Mouse (Mus musculus): ENCODE data around the gene Lmo3. TPM values are rescaled to one million over a fixed set of nuclear protein-coding genes. Genes with fewer than 3 reads are reported as not detected.

Lmo3 gene
- polyA plus RNA-seq, 1 experiment, result not detected

DNA sequence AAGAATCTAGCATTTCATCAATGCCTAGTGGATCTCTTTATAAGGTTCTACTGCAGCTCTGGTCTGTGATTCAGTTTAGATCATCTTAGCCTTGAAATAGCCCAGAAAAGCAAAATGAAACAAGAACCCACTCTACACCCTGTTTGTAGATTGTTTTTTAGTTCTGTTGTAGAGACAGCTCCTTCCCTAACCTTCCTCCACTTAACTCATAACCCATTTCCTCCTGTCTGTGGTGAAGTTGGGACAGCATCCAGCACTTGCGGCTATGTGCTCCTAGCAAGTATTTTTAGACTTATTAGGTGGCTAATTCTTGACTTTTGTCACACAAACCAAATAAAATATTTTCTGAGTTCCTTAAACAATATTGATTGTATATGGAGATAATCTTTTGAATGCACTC is 198.6 kb downstream of the Lmo3 start:
- H3K27me3 ChIP-seq (ENCODE audit: control insufficient read depth, insufficient read depth, low read length), result no peaks in the 10 kb centered on the region
- 28% methylated on average over 1 of the region's 1 CpGs for WGBS
- no peak for DNase-seq

DNA sequence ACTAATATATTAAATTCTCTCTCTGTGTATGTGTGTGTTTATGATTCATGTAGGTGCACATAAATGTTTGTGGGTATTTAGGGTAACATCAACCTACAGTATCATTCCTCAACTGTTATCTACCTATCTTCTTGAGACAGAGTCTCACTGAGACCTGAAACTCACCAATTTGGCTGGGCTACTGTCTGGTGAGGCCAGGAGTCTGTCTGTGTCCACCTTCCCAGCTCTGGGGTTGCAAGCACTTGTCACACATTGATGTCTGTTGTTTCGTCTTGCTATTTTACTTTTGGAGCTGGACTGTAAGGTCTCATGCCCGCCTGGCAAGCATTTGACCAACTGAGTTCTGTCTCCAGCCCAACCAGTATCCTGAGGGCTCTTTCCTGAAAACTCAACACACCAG is 210.6 kb downstream of the Lmo3 start:
- Histone ChIP-seq H3K27me3 (ENCODE audit: control insufficient read depth, insufficient read depth, low read length) (no peaks in the 10 kb centered on the region), H3K27ac (ENCODE audit: control insufficient read depth, insufficient read depth, low read length) (no peak overlapping the region), H3K4me3 (ENCODE audit: control insufficient read depth, insufficient read depth, low read length) (no peak overlapping the region), H3K36me3 (ENCODE audit: control insufficient read depth, insufficient read depth, low read length) (no peaks in the 10 kb centered on the region), H3K4me1 (replicated peaks; ENCODE audit: control insufficient read depth, insufficient read depth, low read length) (no peaks in the 10 kb centered on the region)
- TF ChIP-seq CTCF (IDR thresholded peaks at IDR 0.05; ENCODE audit: borderline replicate concordance, control insufficient read depth, extremely low read depth, insufficient read depth, low read length, poor library complexity) (no peak), POLR2A (IDR thresholded peaks at IDR 0.05; ENCODE audit: control insufficient read depth, extremely low read depth, insufficient read depth, low read length, poor library complexity) (no peak)
- 88% methylated on average over 2 of the region's 2 CpGs for WGBS
- no peak for DNase-seq

More for the DNA sequence above, 198.6 kb downstream of the Lmo3 start:
- H3K27ac ChIP-seq (ENCODE audit: control insufficient read depth, insufficient read depth, low read length), result no peak overlapping the region
- TF ChIP-seq CTCF (IDR thresholded peaks at IDR 0.05; ENCODE audit: borderline replicate concordance, control insufficient read depth, extremely low read depth, insufficient read depth, low read length, poor library complexity) (no peak), POLR2A (IDR thresholded peaks at IDR 0.05; ENCODE audit: control insufficient read depth, extremely low read depth, insufficient read depth, low read length, poor library complexity) (no peak)
- no peak overlapping the region for H3K4me3 ChIP-seq (ENCODE audit: control insufficient read depth, insufficient read depth, low read length)
- no peaks in the 10 kb centered on the region for H3K4me1 ChIP-seq (replicated peaks; ENCODE audit: control insufficient read depth, insufficient read depth, low read length)
- no peaks in the 10 kb centered on the region for H3K36me3 ChIP-seq (ENCODE audit: control insufficient read depth, insufficient read depth, low read length)

DNA sequence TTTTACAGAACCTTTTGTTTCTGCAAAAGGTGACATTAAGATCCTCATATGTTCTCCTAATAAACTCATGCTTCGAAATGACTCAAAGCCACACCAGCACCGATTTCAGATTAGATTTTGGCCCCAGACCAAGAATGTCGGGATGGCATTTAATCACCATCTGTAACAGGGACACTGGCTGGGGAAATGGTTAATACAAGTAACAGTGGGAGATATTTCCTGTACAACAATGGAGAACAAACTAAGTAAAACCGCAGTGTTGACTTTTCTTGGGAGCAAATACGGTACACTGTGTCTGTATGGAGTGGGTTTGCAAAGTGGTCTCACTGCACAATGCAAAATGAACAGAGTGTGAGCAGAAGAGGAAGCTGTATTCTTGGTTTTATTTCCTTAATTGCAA is 217.7 kb downstream of the Lmo3 start:
- Histone ChIP-seq H3K4me1 (replicated peaks; ENCODE audit: control insufficient read depth, insufficient read depth, low read length) (no peaks in the 10 kb centered on the region), H3K4me3 (ENCODE audit: control insufficient read depth, insufficient read depth, low read length) (no peak overlapping the region), H3K36me3 (ENCODE audit: control insufficient read depth, insufficient read depth, low read length) (no peaks in the 10 kb centered on the region), H3K27me3 (ENCODE audit: control insufficient read depth, insufficient read depth, low read length) (no peaks in the 10 kb centered on the region), H3K27ac (ENCODE audit: control insufficient read depth, insufficient read depth, low read length) (no peak overlapping the region)
- WGBS, result 15% methylated on average over 5 of the region's 5 CpGs
- DNase-seq, result no peak
- TF ChIP-seq CTCF (IDR thresholded peaks at IDR 0.05; ENCODE audit: borderline replicate concordance, control insufficient read depth, extremely low read depth, insufficient read depth, low read length, poor library complexity), result no peak
- no peak for TF ChIP-seq POLR2A (IDR thresholded peaks at IDR 0.05; ENCODE audit: control insufficient read depth, extremely low read depth, insufficient read depth, low read length, poor library complexity)

DNA sequence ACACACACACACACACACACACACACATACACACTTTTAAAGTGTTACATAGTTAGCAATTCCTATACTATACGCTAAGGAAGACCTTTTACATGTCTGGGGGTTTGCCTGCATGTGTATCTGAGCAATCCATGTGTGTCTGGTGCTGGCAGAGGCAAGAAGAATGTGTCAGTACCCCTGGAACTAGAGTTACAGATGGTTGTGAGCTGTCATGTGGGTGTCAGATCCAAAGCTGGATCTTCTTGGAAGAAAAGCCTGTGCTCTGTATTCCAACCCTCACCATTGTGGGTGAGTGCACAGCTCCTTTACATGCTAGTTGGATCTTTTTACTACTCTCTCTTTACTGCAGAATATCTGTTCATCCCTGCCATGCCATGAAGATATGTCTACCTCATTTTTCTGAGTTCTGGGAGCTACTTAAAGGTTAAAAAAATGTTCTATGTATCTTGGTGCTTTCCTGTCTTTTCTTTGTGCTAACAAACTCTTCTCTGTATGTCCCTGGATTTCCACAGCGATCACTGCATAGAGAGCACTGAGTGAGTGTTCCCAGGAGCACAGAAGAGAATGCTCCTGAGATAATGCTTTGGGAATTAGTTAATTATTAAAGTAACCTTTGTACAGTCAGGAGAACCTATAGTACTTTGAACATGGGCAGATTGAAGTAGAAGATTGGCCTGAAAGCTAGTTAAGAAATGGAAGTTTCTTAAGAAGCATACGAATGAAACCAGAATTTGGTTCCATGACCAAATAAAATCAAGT is 231.0 kb downstream of the Lmo3 start:
- Histone ChIP-seq H3K27ac (ENCODE audit: control insufficient read depth, insufficient read depth, low read length) (no peak overlapping the region), H3K27me3 (ENCODE audit: control insufficient read depth, insufficient read depth, low read length) (no peaks in the 10 kb centered on the region), H3K4me3 (ENCODE audit: control insufficient read depth, insufficient read depth, low read length) (no peak overlapping the region), H3K36me3 (ENCODE audit: control insufficient read depth, insufficient read depth, low read length) (no peaks in the 10 kb centered on the region), H3K4me1 (replicated peaks; ENCODE audit: control insufficient read depth, insufficient read depth, low read length) (no peaks in the 10 kb centered on the region)
- 84% methylated on average over 3 of the region's 3 CpGs for WGBS
- DNase-seq, result no peak
- TF ChIP-seq CTCF (IDR thresholded peaks at IDR 0.05; ENCODE audit: borderline replicate concordance, control insufficient read depth, extremely low read depth, insufficient read depth, low read length, poor library complexity) (no peak), POLR2A (IDR thresholded peaks at IDR 0.05; ENCODE audit: control insufficient read depth, extremely low read depth, insufficient read depth, low read length, poor library complexity) (no peak)

DNA sequence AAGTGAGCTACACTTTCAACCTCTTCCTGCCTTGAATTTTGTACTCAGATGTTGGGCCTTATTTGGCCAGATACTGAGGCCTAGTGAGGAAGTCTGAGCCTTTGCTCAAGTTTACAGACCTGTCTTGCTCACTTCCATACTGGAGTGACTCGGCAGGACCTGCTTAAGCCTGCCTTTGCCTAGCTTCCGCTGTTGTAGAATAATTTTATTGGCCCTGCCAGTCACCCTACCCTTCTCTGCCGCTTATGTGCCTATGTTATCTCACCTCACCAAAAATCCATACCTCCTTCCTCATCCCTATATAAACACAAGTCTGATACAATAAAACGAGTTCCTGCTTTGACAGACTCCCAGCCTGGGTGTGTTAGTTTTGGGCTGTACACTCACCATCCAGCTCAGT is 235.2 kb downstream of the Lmo3 start:
- no peak overlapping the region for H3K27ac ChIP-seq (ENCODE audit: control insufficient read depth, insufficient read depth, low read length)
- TF ChIP-seq CTCF (IDR thresholded peaks at IDR 0.05; ENCODE audit: borderline replicate concordance, control insufficient read depth, extremely low read depth, insufficient read depth, low read length, poor library complexity), result no peak
- no peak for TF ChIP-seq POLR2A (IDR thresholded peaks at IDR 0.05; ENCODE audit: control insufficient read depth, extremely low read depth, insufficient read depth, low read length, poor library complexity)

DNA sequence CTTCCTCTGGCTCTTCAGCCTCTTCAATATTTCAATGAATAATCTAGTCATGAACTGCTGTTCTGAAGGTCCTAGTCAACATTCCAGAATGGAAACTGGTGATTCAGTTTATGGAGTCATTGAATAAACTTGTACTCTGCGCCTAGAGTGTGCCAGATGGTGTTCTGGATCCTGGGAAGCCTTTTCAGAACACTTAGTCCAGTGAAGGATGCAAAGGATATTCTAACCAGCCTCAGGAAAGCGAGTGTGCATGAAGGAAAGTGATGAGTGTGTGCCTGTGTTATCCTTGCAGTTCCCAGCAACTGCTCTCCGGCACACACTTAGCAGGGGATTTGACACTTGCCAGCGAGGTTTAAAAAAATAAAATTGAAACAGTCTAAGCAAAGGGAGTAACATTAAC is 245.9 kb downstream of the Lmo3 start:
- DNase-seq, result no peak
- Histone ChIP-seq H3K4me3 (ENCODE audit: control insufficient read depth, insufficient read depth, low read length) (no peak overlapping the region), H3K4me1 (replicated peaks; ENCODE audit: control insufficient read depth, insufficient read depth, low read length) (no peaks in the 10 kb centered on the region), H3K27ac (ENCODE audit: control insufficient read depth, insufficient read depth, low read length) (no peak overlapping the region), H3K27me3 (ENCODE audit: control insufficient read depth, insufficient read depth, low read length) (no peaks in the 10 kb centered on the region), H3K36me3 (ENCODE audit: control insufficient read depth, insufficient read depth, low read length) (no peaks in the 10 kb centered on the region)
- TF ChIP-seq CTCF (IDR thresholded peaks at IDR 0.05; ENCODE audit: borderline replicate concordance, control insufficient read depth, extremely low read depth, insufficient read depth, low read length, poor library complexity), result no peak
- TF ChIP-seq POLR2A (IDR thresholded peaks at IDR 0.05; ENCODE audit: control insufficient read depth, extremely low read depth, insufficient read depth, low read length, poor library complexity), result no peak
- 76% methylated on average over 4 of the region's 4 CpGs for WGBS

More for the DNA sequence above, 235.2 kb downstream of the Lmo3 start:
- no peaks in the 10 kb centered on the region for H3K27me3 ChIP-seq (ENCODE audit: control insufficient read depth, insufficient read depth, low read length)
- DNase-seq, result no peak
- no peaks in the 10 kb centered on the region for H3K4me1 ChIP-seq (replicated peaks; ENCODE audit: control insufficient read depth, insufficient read depth, low read length)
- H3K36me3 ChIP-seq (ENCODE audit: control insufficient read depth, insufficient read depth, low read length), result no peaks in the 10 kb centered on the region
- WGBS, result 85% methylated on average over 4 of the region's 4 CpGs
- no peak overlapping the region for H3K4me3 ChIP-seq (ENCODE audit: control insufficient read depth, insufficient read depth, low read length)

Data from thymus, adult 2 months (tissue).